Mouse (Mus musculus): ENCODE measurements around the gene Chchd10.
A peak's percentile ranks its signal among the peaks of the same experiment; 100 is the strongest.
"Not testable (repeated sequence)": the region's sequence is repeated elsewhere in the genome, so short reads cannot be mapped to it uniquely, and the experiment has no call there.

Gene Chchd10

GRCm38 (mm10) chr10:75932891-75933290 is at the start of gene Chchd10:
Gene Chchd10 (plus strand): TSS chr10:75933130.
- DNase-seq = no peak

GRCm38 (mm10) chr10:75883232-75883552 is 49.7 kb upstream of the Chchd10 start:
- DNase-seq = peak; percentile 91

GRCm38 (mm10) chr10:75884742-75885141 is 48.2 kb upstream of the Chchd10 start:
- no peak for DNase-seq

- not testable (repeated sequence) for DNase-seq
Observed at GRCm38 (mm10) chr10:75887504-75887903, 45.4 kb upstream of the Chchd10 start.

- no peak for DNase-seq
Observed at GRCm38 (mm10) chr10:75889406-75890153, 43.4 kb upstream of the Chchd10 start.

- peak; percentile 95 for DNase-seq
Observed at GRCm38 (mm10) chr10:75893089-75893750, 39.7 kb upstream of the Chchd10 start, which contains the start of gene Derl3. Gene Derl3 (plus strand): TSS chr10:75893413.

- DNase-seq = no peak
Observed at GRCm38 (mm10) chr10:75894601-75895000, 38.3 kb upstream of the Chchd10 start.

- no peak for DNase-seq
Observed at GRCm38 (mm10) chr10:75895730-75896129, 37.2 kb upstream of the Chchd10 start.

- no peak for DNase-seq
Observed at GRCm38 (mm10) chr10:75896208-75896607, 36.7 kb upstream of the Chchd10 start.

- DNase-seq = peak; percentile 85
Observed at GRCm38 (mm10) chr10:75897373-75897772, 35.6 kb upstream of the Chchd10 start.

- no peak for DNase-seq
Observed at GRCm38 (mm10) chr10:75898039-75898564, 34.8 kb upstream of the Chchd10 start.

- peak; percentile 69 for DNase-seq
Observed at GRCm38 (mm10) chr10:75898846-75899245, 34.1 kb upstream of the Chchd10 start.

GRCm38 (mm10) chr10:75904391-75904790 is 28.5 kb upstream of the Chchd10 start:
- DNase-seq = no peak

- no peak for DNase-seq
Observed at GRCm38 (mm10) chr10:75906882-75907281, 26.0 kb upstream of the Chchd10 start.

GRCm38 (mm10) chr10:75910698-75911097 is 22.2 kb upstream of the Chchd10 start:
- DNase-seq = peak; percentile 37

GRCm38 (mm10) chr10:75913013-75913589 is 19.8 kb upstream of the Chchd10 start:
- DNase-seq = no peak

GRCm38 (mm10) chr10:75915557-75915956 is 17.4 kb upstream of the Chchd10 start:
- DNase-seq = no peak

GRCm38 (mm10) chr10:75916840-75917239 is 16.1 kb upstream of the Chchd10 start:
- no peak for DNase-seq

- no peak for DNase-seq
Observed at GRCm38 (mm10) chr10:75919026-75919425, 13.9 kb upstream of the Chchd10 start.

- peak; percentile 97 for DNase-seq
Observed at GRCm38 (mm10) chr10:75921026-75921725, 11.8 kb upstream of the Chchd10 start, which contains the start of gene Smarcb1. Gene Smarcb1 (minus strand): TSS chr10:75921617.

- DNase-seq = peak; percentile 47
Observed at GRCm38 (mm10) chr10:75921726-75922560, 11.0 kb upstream of the Chchd10 start.

GRCm38 (mm10) chr10:75924324-75924723 is 8.6 kb upstream of the Chchd10 start:
- DNase-seq = no peak

Data from kidney, postnatal 14 days (tissue).